Mouse (Mus musculus): Measurements from ENCODE around the gene Unc13a. TPM values are rescaled to one million over a fixed set of nuclear protein-coding genes. Genes with fewer than 3 reads are reported as not detected.

The Unc13a gene
- polyA plus RNA-seq, 1 experiment from 2014 or later: 0.47 TPM

GRCm38 (mm10) chr8:71676020-71676741 is 4.6 kb upstream of the Unc13a start, which contains the start of gene Jak3:
TSS of gene Jak3 (plus strand) at chr8:71676296.
- H3K4me3 ChIP-seq: peak within 1 kb of the TSS; percentile 89
- no peaks in the 10 kb centered on the region for H3K9me3 ChIP-seq (replicated peaks)
- WGBS: 3% methylated on average over 40 of the region's 40 CpGs
- H3K9ac ChIP-seq: peak within 1 kb of the TSS; percentile 94
- peak within 1 kb of the TSS; percentile 70 for H3K27ac ChIP-seq (ENCODE audit: poor library complexity, severe bottlenecking)
- no peaks in the 10 kb centered on the region for H3K36me3 ChIP-seq
- peak; percentile 64 for ATAC-seq (ENCODE audit: insufficient number of reproducible peaks, low FRiP score)
- peaks cover 30% of the 10 kb centered on the region for H3K4me1 ChIP-seq (replicated peaks)
- H3K4me2 ChIP-seq: peak within 1 kb of the TSS; percentile 88
- H3K27me3 ChIP-seq (replicated peaks): peaks cover 39% of the 10 kb centered on the region

GRCm38 (mm10) chr8:71675456-71676019 is 4.0 kb upstream of the Unc13a start:
- Histone ChIP-seq H3K27ac (ENCODE audit: poor library complexity, severe bottlenecking) (no peak overlapping the region), H3K27me3 (replicated peaks) (peaks cover 33% of the 10 kb centered on the region), H3K9ac (peak overlapping the region; percentile 94), H3K9me3 (replicated peaks) (no peaks in the 10 kb centered on the region), H3K4me3 (peak overlapping the region; percentile 89), H3K4me2 (peak overlapping the region; percentile 88), H3K4me1 (replicated peaks) (peaks cover 34% of the 10 kb centered on the region), H3K36me3 (no peaks in the 10 kb centered on the region)
- 38% methylated on average over 9 of the region's 9 CpGs for whole genome bisulfite sequencing
- ATAC-seq (ENCODE audit: insufficient number of reproducible peaks, low FRiP score): no peak

GRCm38 (mm10) chr8:71674071-71674470 is 2.5 kb upstream of the Unc13a start:
- H3K9ac ChIP-seq: no peak overlapping the region
- H3K4me3 ChIP-seq: no peak overlapping the region
- H3K27me3 ChIP-seq (replicated peaks): peaks cover 18% of the 10 kb centered on the region
- peaks cover 31% of the 10 kb centered on the region for H3K4me1 ChIP-seq (replicated peaks)
- no peaks in the 10 kb centered on the region for H3K36me3 ChIP-seq
- no peak overlapping the region for H3K4me2 ChIP-seq
- no peak for ATAC-seq (ENCODE audit: insufficient number of reproducible peaks, low FRiP score)
- no peak overlapping the region for H3K27ac ChIP-seq (ENCODE audit: poor library complexity, severe bottlenecking)
- H3K9me3 ChIP-seq (replicated peaks): no peaks in the 10 kb centered on the region
- 60% methylated on average over 2 of the region's 2 CpGs for WGBS

GRCm38 (mm10) chr8:71672168-71672735 is 695 bp upstream of the Unc13a start:
- WGBS: 62% methylated on average over 6 of the region's 6 CpGs
- H3K4me2 ChIP-seq: peak overlapping the region; percentile 99
- no peaks in the 10 kb centered on the region for H3K9me3 ChIP-seq (replicated peaks)
- no peaks in the 10 kb centered on the region for H3K36me3 ChIP-seq
- H3K27ac ChIP-seq (ENCODE audit: poor library complexity, severe bottlenecking): no peak overlapping the region
- peaks cover 47% of the 10 kb centered on the region for H3K4me1 ChIP-seq (replicated peaks)
- peak overlapping the region; percentile 57 for H3K4me3 ChIP-seq
- ATAC-seq (ENCODE audit: insufficient number of reproducible peaks, low FRiP score): no peak
- no peaks in the 10 kb centered on the region; the same call in 1 of the 2 replicates for H3K27me3 ChIP-seq (replicated peaks)
- H3K9ac ChIP-seq: peak overlapping the region; percentile 49; the same call in 1 of the 2 replicates

DNA sequence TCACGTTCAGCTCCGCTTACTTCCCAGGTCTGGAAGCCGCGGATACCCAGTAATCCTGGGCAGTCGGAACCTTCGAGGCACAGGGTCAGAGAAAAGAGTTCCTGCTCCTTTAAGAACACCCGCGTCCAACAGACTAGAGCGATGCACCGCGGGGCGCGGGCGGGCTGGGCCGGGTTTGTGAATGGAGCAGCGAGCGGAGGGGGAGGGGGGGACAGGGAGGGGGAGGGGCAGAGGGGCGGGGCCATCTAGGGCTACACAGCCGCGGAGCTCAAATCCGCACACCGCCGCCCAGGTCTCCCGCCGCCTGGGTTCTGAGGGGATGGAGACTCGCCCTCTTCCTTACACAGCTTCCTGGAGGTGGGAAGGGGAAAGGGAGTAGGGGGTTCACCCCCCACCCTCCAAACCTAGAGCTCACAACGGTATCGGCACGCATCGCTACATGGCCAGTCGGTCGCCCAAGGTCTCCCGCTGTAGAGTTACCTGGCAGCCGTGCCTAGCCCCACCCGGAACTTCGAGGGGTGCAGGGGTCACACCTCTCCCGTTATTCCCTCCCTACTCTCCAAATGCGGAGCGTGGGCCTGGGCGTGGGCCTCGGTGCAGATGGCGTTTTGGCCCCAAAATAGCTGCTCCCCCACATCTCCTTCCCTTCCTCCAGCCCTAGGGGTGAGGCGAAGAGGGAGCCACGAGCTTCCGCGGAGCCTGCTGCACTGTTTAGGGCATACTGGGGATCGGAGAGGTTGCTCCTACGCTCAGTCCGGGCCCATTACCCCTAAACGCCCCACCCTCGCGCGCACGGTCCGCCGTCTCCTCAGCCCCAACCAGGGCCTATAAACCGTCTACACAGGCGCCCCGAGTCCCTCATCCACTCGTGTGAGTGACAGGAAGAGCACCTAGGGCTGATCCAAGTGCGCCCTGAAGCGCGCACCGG is 672 bp downstream of the Unc13a start:
- Histone ChIP-seq H3K9me3 (replicated peaks) (no peaks in the 10 kb centered on the region), H3K36me3 (no peaks in the 10 kb centered on the region), H3K9ac (peak overlapping the region; percentile 57), H3K27me3 (replicated peaks) (no peaks in the 10 kb centered on the region; the same call in 1 of the 2 replicates), H3K4me2 (peak overlapping the region; percentile 99), H3K27ac (ENCODE audit: poor library complexity, severe bottlenecking) (no peak overlapping the region), H3K4me3 (peak overlapping the region; percentile 57), H3K4me1 (replicated peaks) (peaks cover 49% of the 10 kb centered on the region)
- peak; percentile 16; the same call in 1 of the 2 replicates for ATAC-seq (ENCODE audit: insufficient number of reproducible peaks, low FRiP score)
- WGBS: under 1% methylated on average over 56 of the region's 64 CpGs

GRCm38 (mm10) chr8:71670198-71670597 is 1.4 kb downstream of the Unc13a start:
- Histone ChIP-seq H3K27me3 (replicated peaks) (no peaks in the 10 kb centered on the region), H3K9ac (peak overlapping the region; percentile 57), H3K27ac (ENCODE audit: poor library complexity, severe bottlenecking) (no peak overlapping the region), H3K36me3 (no peaks in the 10 kb centered on the region), H3K4me1 (replicated peaks) (peaks cover 52% of the 10 kb centered on the region), H3K9me3 (replicated peaks) (no peaks in the 10 kb centered on the region), H3K4me2 (peak overlapping the region; percentile 99), H3K4me3 (peak overlapping the region; percentile 57)
- ATAC-seq (ENCODE audit: insufficient number of reproducible peaks, low FRiP score): no peak
- 16% methylated on average over 12 of the region's 12 CpGs for WGBS

GRCm38 (mm10) chr8:71668220-71668975 is 3.2 kb downstream of the Unc13a start:
- H3K4me3 ChIP-seq: peak overlapping the region; percentile 23
- 2% methylated on average over 21 of the region's 21 CpGs for WGBS
- peaks cover 11% of the 10 kb centered on the region for H3K27me3 ChIP-seq (replicated peaks)
- H3K4me1 ChIP-seq (replicated peaks): peaks cover 56% of the 10 kb centered on the region
- ATAC-seq (ENCODE audit: insufficient number of reproducible peaks, low FRiP score): peak; percentile 75
- H3K36me3 ChIP-seq: no peaks in the 10 kb centered on the region
- H3K27ac ChIP-seq (ENCODE audit: poor library complexity, severe bottlenecking): peak overlapping the region; percentile 81
- peak overlapping the region; percentile 60 for H3K9ac ChIP-seq
- H3K9me3 ChIP-seq (replicated peaks): no peaks in the 10 kb centered on the region
- H3K4me2 ChIP-seq: peak overlapping the region; percentile 66

- H3K27me3 ChIP-seq (replicated peaks): peaks cover 22% of the 10 kb centered on the region
- peak overlapping the region; percentile 66; the same call in 1 of the 2 replicates for H3K4me2 ChIP-seq
- H3K9ac ChIP-seq: peak overlapping the region; percentile 60
- H3K9me3 ChIP-seq (replicated peaks): no peaks in the 10 kb centered on the region
- 67% methylated on average over 5 of the region's 5 CpGs for WGBS
- H3K27ac ChIP-seq (ENCODE audit: poor library complexity, severe bottlenecking): peak overlapping the region; percentile 81
- H3K4me1 ChIP-seq (replicated peaks): peaks cover 56% of the 10 kb centered on the region
- no peaks in the 10 kb centered on the region for H3K36me3 ChIP-seq
- no peak for ATAC-seq (ENCODE audit: insufficient number of reproducible peaks, low FRiP score)
- H3K4me3 ChIP-seq: no peak overlapping the region
Observed at GRCm38 (mm10) chr8:71667256-71667655, 4.3 kb downstream of the Unc13a start.

- Histone ChIP-seq H3K27ac (ENCODE audit: poor library complexity, severe bottlenecking) (no peak overlapping the region), H3K4me2 (no peak overlapping the region), H3K4me1 (replicated peaks) (peaks cover 56% of the 10 kb centered on the region), H3K9ac (no peak overlapping the region; the same call in 1 of the 2 replicates), H3K27me3 (replicated peaks) (peaks cover 26% of the 10 kb centered on the region), H3K4me3 (no peak overlapping the region), H3K36me3 (no peaks in the 10 kb centered on the region), H3K9me3 (replicated peaks) (no peaks in the 10 kb centered on the region)
- 52% methylated on average over 1 of the region's 1 CpGs for WGBS
- no peak for ATAC-seq (ENCODE audit: insufficient number of reproducible peaks, low FRiP score)
Observed at GRCm38 (mm10) chr8:71666855-71667254, 4.7 kb downstream of the Unc13a start.
